Mouse (Mus musculus): ENCODE measurements around the gene Rasl10b.

DNA sequence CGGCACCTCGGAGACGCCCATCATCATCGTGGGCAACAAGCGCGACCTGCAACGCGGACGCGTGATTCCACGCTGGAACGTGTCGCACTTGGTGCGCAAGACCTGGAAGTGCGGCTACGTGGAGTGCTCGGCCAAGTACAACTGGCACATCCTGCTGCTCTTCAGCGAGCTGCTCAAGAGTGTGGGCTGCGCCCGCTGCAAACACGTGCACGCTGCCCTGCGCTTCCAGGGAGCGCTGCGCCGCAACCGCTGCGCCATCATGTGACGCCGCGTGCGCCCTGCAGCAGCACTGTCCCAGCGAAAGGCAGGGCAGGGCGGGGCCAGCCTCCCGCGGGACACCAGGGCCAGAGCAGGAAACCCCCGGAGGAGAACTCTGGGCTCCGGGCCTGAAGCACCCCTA, 9.6 kb downstream of the Rasl10b start:
- no peak for TF ChIP-seq POLR2A (IDR thresholded peaks at IDR 0.05; ENCODE audit: low read depth, low read length)
- TF ChIP-seq CTCF (IDR thresholded peaks at IDR 0.05; ENCODE audit: borderline replicate concordance, insufficient read depth, low read length) = no peak
